Mouse (Mus musculus) lung, postnatal 0 days (tissue): ENCODE data around the gene Mettl14. TPM values are rescaled to one million over a fixed set of nuclear protein-coding genes. Genes with fewer than 3 reads are reported as not detected.

Experiments used
- ATAC-seq: fragments of 200-750 bp; cut with Nextera tagmentation; 2 replicates; pipeline ENCODE4 v1.8.0; 2017; ENCODE audit warnings: moderate library complexity
- DNase-seq: peaks from one replicate; pipeline ENCODE4 v3.0.0-alpha.2; 2016; ENCODE audit warnings: low spot score
- H3K27ac ChIP-seq: fragments of 300-500 bp; sonication (generic); 2 replicates; pipeline ENCODE4 v1.5.1; 2014; ENCODE audit warnings: antibody characterized with exemption, mild to moderate bottlenecking, low read length, mixed read lengths
- H3K27me3 ChIP-seq: fragments of 300-500 bp; sonication (generic); replicated peaks from 2 replicates; pipeline ENCODE4 v1.6.1; 2014; ENCODE audit warnings: low read length, mixed read lengths; ENCODE audit not compliant: insufficient read depth
- H3K36me3 ChIP-seq: fragments of 300-500 bp; sonication (generic); 2 replicates; pipeline ENCODE4 v1.6.1; 2014; ENCODE audit warnings: low read length, mixed read lengths; ENCODE audit not compliant: insufficient read depth
- H3K4me1 ChIP-seq: fragments of 300-500 bp; sonication (generic); 2 replicates; pipeline ENCODE4 v1.6.1; 2014; ENCODE audit warnings: antibody characterized with exemption, low read depth, low read length, mixed read lengths; ENCODE audit not compliant: insufficient read depth
- H3K4me2 ChIP-seq: fragments of 300-500 bp; sonication (generic); replicated peaks from 2 replicates; pipeline ENCODE4 v1.6.1; 2014; ENCODE audit warnings: low read depth, mild to moderate bottlenecking, low read length, moderate library complexity, mixed read lengths
- H3K4me3 ChIP-seq: fragments of 300-500 bp; sonication (generic); 2 replicates; pipeline ENCODE4 v1.5.1; 2014; ENCODE audit warnings: low read depth, low read length
- H3K9ac ChIP-seq: fragments of 300-500 bp; sonication (generic); replicated peaks from 2 replicates; pipeline ENCODE4 v1.6.1; 2014; ENCODE audit warnings: low read depth, mild to moderate bottlenecking
- H3K9me3 ChIP-seq: fragments of 300-500 bp; sonication (generic); 2 replicates; pipeline ENCODE4 v1.6.1; 2016; ENCODE audit warnings: low read length, mixed read lengths
- CTCF ChIP-seq: IDR thresholded peaks from 2 replicates; pipeline ENCODE4 v1.5.1; 2016; ENCODE audit warnings: antibody characterized with exemption, mild to moderate bottlenecking
- EP300 ChIP-seq: IDR thresholded peaks from 2 replicates; pipeline ENCODE4 v1.6.1; 2016; ENCODE audit warnings: antibody characterized with exemption, mild to moderate bottlenecking, control low read depth
- WGBS: fragments of 180-500 bp; shearing (Covaris S2); extraction: QIAGEN DNeasy Blood & Tissue Kit; methylation state at CpG from one replicate; pipeline ENCODE4 v1.1.7; 2014; 5-methylcytosine and 5-hydroxymethylcytosine counted together
- polyA plus RNA-seq: library from polyadenylated mRNA; unstranded; fragments of >200 nt; fragmentation: Nextera tagmentation; extraction: Ambion mirVana; gene quantifications from 2 replicates; pipeline ENCODE4 v1.2.1, GENCODE M21; 2015

Mettl14 gene
- polyA plus RNA-seq, 1 experiment from 2014 or later = 11.5 TPM

DNA sequence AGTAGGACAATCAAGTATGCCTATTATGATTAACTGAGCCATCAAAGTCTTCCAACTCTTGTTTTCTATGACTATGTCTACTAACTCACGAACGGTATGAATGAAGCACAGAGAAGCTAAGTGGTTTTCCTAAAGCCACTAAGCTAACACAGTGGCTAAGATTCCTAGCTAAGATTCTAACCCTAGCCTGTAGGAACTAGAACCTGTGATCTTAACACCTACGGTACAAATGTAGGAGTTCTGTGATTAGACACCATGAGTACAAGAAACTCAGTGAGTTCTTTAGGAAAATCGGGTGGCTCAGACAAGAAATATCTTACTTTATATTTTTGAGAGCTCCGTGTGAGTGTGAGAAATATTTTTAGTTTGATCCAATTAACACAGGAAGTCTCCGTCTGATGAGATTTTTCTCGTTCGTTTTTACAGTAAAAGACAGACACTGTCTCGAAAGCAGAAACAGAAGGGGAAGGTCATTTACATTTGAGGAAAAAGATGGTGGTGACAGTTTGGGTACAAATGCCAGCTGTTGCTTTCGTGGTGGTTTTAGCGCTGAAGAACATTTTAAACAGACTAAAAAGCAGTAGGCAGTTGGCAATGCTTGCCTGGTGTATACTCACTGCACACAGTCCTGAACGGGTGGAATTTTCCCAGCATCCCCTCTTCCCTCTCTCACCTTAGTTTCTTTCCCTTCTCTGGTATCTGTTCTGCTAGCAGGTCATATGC, 37.7 kb downstream of the Mettl14 start:
- no peak overlapping the region for H3K27ac ChIP-seq
- ATAC-seq = no peak
- no peak overlapping the region for H3K4me3 ChIP-seq
- H3K36me3 ChIP-seq = peaks cover 9% of the 10 kb centered on the region; the same call in 1 of the 2 replicates
- no peaks in the 10 kb centered on the region for H3K27me3 ChIP-seq
- WGBS = 68% methylated on average over 12 of the region's 12 CpGs
- H3K9ac ChIP-seq = no peak overlapping the region
- DNase-seq = no peak
- TF ChIP-seq CTCF (no peak), EP300 (no peak)
- H3K9me3 ChIP-seq = no peaks in the 10 kb centered on the region
- no peaks in the 10 kb centered on the region for H3K4me1 ChIP-seq
- no peak overlapping the region for H3K4me2 ChIP-seq

DNA sequence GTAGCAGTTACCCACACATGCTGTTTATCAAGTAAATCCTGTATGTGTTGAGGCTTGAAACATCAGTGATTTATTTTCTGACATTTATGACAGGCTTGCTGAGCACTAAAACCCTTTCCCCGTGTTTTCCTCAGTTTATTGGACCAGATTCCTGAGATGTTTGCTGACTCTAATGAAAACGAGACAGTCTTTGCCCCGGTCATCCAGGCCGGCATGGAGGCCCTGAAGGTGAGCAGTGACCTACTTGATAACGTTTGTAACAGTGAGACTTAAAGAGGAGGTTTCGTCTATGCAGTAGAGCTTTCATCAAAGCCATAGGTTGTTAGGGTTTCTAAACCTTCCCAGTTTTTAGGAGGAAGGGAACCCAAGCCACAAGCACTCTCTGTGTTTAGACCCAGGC, 42.2 kb downstream of the Mettl14 start:
- no peaks in the 10 kb centered on the region for H3K4me1 ChIP-seq
- H3K27me3 ChIP-seq = no peaks in the 10 kb centered on the region
- H3K4me3 ChIP-seq = no peak overlapping the region
- DNase-seq (no peak), ATAC-seq (no peak)
- WGBS = 66% methylated on average over 6 of the region's 6 CpGs
- H3K27ac ChIP-seq = no peak overlapping the region
- H3K9me3 ChIP-seq = no peaks in the 10 kb centered on the region
- no peak for TF ChIP-seq CTCF
- TF ChIP-seq EP300 = no peak
- H3K4me2 ChIP-seq = no peak overlapping the region
- no peak overlapping the region for H3K9ac ChIP-seq
- peaks cover 8% of the 10 kb centered on the region for H3K36me3 ChIP-seq

- WGBS = 92% methylated on average over 2 of the region's 2 CpGs
- no peaks in the 10 kb centered on the region for H3K9me3 ChIP-seq
- no peaks in the 10 kb centered on the region for H3K4me1 ChIP-seq
- ATAC-seq (no peak), DNase-seq (no peak)
- H3K4me3 ChIP-seq = no peak overlapping the region
- no peaks in the 10 kb centered on the region for H3K27me3 ChIP-seq
- no peak overlapping the region for H3K27ac ChIP-seq
- H3K36me3 ChIP-seq = peaks cover 8% of the 10 kb centered on the region
- TF ChIP-seq CTCF (no peak), EP300 (no peak)
- no peak overlapping the region for H3K9ac ChIP-seq
- H3K4me2 ChIP-seq = no peak overlapping the region
Measured at GRCm38 (mm10) chr3:123341049-123341448, 44.9 kb downstream of the Mettl14 start.

DNA sequence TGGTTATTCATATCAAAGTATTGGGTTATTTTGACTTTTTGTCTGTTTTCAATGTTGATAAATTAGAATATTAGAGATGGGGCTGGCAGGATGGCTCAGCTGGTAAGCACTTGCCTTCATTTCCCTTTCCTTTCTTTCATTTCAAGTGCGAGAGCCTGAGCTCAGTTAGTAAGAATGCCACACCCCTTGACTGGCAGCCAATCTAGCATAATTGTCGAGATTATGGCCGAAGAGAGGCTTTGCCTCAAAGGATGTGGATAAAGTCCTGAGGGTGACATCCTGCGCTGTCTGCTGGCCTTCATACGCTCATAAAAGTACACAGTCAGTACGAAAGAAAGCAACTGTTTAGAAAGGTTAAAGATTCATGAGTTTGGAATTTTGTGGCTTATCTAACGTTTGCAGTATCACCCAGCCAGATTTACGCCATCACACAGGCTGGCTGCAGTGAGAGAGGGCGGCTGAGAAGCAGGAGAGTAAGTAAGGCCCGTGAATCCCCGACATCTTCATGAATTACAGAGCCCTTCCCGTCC, 47.2 kb downstream of the Mettl14 start:
- H3K4me2 ChIP-seq = no peak overlapping the region
- TF ChIP-seq EP300 (no peak), CTCF (no peak)
- no peak overlapping the region for H3K9ac ChIP-seq
- H3K27me3 ChIP-seq = no peaks in the 10 kb centered on the region
- DNase-seq (no peak), ATAC-seq (no peak)
- WGBS = 59% methylated on average over 12 of the region's 12 CpGs
- H3K4me1 ChIP-seq = no peaks in the 10 kb centered on the region
- H3K4me3 ChIP-seq = no peak overlapping the region
- peaks cover 4% of the 10 kb centered on the region for H3K36me3 ChIP-seq
- no peaks in the 10 kb centered on the region for H3K9me3 ChIP-seq
- H3K27ac ChIP-seq = no peak overlapping the region

GRCm38 (mm10) chr3:123337853-123338252, 48.1 kb downstream of the Mettl14 start:
- DNase-seq = no peak
- TF ChIP-seq EP300 (no peak), CTCF (no peak)
- Histone ChIP-seq H3K9me3 (no peaks in the 10 kb centered on the region), H3K4me2 (no peak overlapping the region), H3K27me3 (no peaks in the 10 kb centered on the region), H3K9ac (no peak overlapping the region), H3K36me3 (peaks cover under 1% of the 10 kb centered on the region; the same call in 1 of the 2 replicates), H3K4me1 (peaks cover 3% of the 10 kb centered on the region; the same call in 1 of the 2 replicates), H3K4me3 (no peak overlapping the region), H3K27ac (no peak overlapping the region)
- no peak for ATAC-seq
- WGBS = 89% methylated on average over 6 of the region's 6 CpGs

DNA sequence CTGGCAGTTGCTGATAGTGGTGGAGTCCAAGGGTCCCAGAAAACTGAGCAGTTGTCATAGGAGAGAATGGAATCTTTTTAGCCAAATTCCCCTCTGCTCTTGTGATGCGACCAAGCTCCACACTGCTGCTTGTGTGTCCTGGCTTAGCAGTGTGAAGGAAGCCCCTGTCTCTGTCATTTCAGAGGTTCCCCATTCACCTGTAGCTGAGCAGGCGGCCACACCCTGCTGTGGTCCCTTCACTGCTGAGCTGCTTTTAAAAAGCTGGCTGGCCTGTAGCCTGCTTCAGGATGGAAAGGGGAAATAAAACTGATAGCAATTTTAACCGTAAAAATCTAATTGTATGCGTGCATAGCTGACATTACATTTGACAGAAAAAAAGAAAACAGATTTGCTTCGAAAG, 49.0 kb downstream of the Mettl14 start:
- ATAC-seq (no peak), DNase-seq (no peak)
- no peak for TF ChIP-seq CTCF
- no peak for TF ChIP-seq EP300
- Histone ChIP-seq H3K4me1 (peaks cover 8% of the 10 kb centered on the region; the same call in 1 of the 2 replicates), H3K36me3 (no peaks in the 10 kb centered on the region), H3K9ac (no peak overlapping the region), H3K27ac (no peak overlapping the region), H3K27me3 (no peaks in the 10 kb centered on the region), H3K4me2 (no peak overlapping the region), H3K9me3 (no peaks in the 10 kb centered on the region), H3K4me3 (no peak overlapping the region)
- WGBS = 79% methylated on average over 5 of the region's 5 CpGs
